Mouse (Mus musculus) MEL (cell line): Measurements from ENCODE around the gene Olfr1239. TPM values are rescaled to one million over a fixed set of nuclear protein-coding genes. Genes with fewer than 3 reads are reported as not detected.

Source experiments
- DNase-seq: peaks from one replicate; pipeline ENCODE4 v3.0.0; 2011; ENCODE audit warnings: low read depth, low spot score
- H3K27ac ChIP-seq: 2 replicates; pipeline ENCODE4 v1.5.1; 2012; ENCODE audit warnings: low read depth, mild to moderate bottlenecking, control low read depth, low read length, moderate library complexity; ENCODE audit not compliant: control insufficient read depth
- H3K27me3 ChIP-seq, 2 experiments: fragments of 150-350 bp in 1 of 2; sonication (generic) in 1 of 2; 2 replicates each; pipeline ENCODE4 v1.6.1; 2012; ENCODE audit warnings: low read length in 2 of 2, mild to moderate bottlenecking in 2 of 2, improper control_type of control experiment in 1 of 2, moderate library complexity in 1 of 2; ENCODE audit not compliant: insufficient read depth in 2 of 2, control insufficient read depth in 1 of 2
- H3K36me3 ChIP-seq, 2 experiments: 2 replicates each; pipeline ENCODE4 v1.6.1; 2012 to 2014; ENCODE audit warnings: low read length in 2 of 2, improper control_type of control experiment in 1 of 2, inconsistent platforms in 1 of 2, mild to moderate bottlenecking in 1 of 2; ENCODE audit not compliant: insufficient read depth in 2 of 2, control insufficient read depth in 1 of 2
- H3K4me1 ChIP-seq, 2 experiments: fragments of 150-350 bp in 1 of 2; sonication (generic) in 1 of 2; 2 replicates each; pipeline ENCODE4 v1.6.1; 2012; ENCODE audit warnings: low read length in 2 of 2, improper control_type of control experiment in 1 of 2, mild to moderate bottlenecking in 1 of 2; ENCODE audit not compliant: insufficient read depth in 2 of 2, control insufficient read depth in 1 of 2
- H3K4me3 ChIP-seq, 2 experiments: fragments of 150-350 bp in 1 of 2; sonication (generic) in 1 of 2; 2 replicates each; pipeline ENCODE4 v1.5.1; 2012; ENCODE audit warnings: low read depth in 2 of 2, low read length in 2 of 2, mild to moderate bottlenecking in 2 of 2, moderate library complexity in 2 of 2, control low read depth in 1 of 2, improper control_type of control experiment in 1 of 2; ENCODE audit not compliant: control insufficient read depth in 1 of 2, insufficient read depth in 1 of 2
- H3K79me2 ChIP-seq: 2 replicates; pipeline ENCODE4 v1.6.1; 2012; ENCODE audit warnings: mild to moderate bottlenecking, low read length, moderate library complexity; ENCODE audit not compliant: control insufficient read depth, poor library complexity, insufficient read depth
- H3K9ac ChIP-seq: 2 replicates; pipeline ENCODE4 v1.6.1; 2012; ENCODE audit warnings: low read depth, mild to moderate bottlenecking, control low read depth, low read length, moderate library complexity; ENCODE audit not compliant: control insufficient read depth, poor library complexity, severe bottlenecking
- H3K9me3 ChIP-seq: fragments of 150-350 bp; sonication (generic); replicated peaks from 2 replicates; pipeline ENCODE4 v1.6.1; 2012; ENCODE audit warnings: mild to moderate bottlenecking, low read length, improper control_type of control experiment, moderate library complexity; ENCODE audit not compliant: insufficient read depth
- BHLHE40 ChIP-seq: IDR thresholded peaks from 2 replicates; pipeline ENCODE4 v1.6.1; 2012; ENCODE audit warnings: low read depth, mild to moderate bottlenecking, inconsistent platforms, low read length, improper control_type of control experiment, borderline replicate concordance
- CHD1 ChIP-seq: IDR thresholded peaks from 2 replicates; pipeline ENCODE4 v1.6.1; 2012; ENCODE audit warnings: low read depth, mild to moderate bottlenecking, inconsistent platforms, low read length, improper control_type of control experiment
- CHD2 ChIP-seq: IDR thresholded peaks from 2 replicates; pipeline ENCODE4 v1.6.1; 2011; ENCODE audit warnings: low read length, improper control_type of control experiment
- CTCF ChIP-seq, 3 experiments: IDR thresholded peaks in 2 of 3; conservative IDR thresholded peaks in 1 of 3; 2 replicates each; pipeline ENCODE4 v1.5.1; 2011 to 2012; ENCODE audit warnings: low read length in 3 of 3, low read depth in 2 of 3, mild to moderate bottlenecking in 2 of 3, improper control_type of control experiment in 1 of 3, inconsistent platforms in 1 of 3, mixed read lengths in 1 of 3, moderate library complexity in 1 of 3; ENCODE audit not compliant: control insufficient read depth in 1 of 3, insufficient read depth in 1 of 3, poor library complexity in 1 of 3, severe bottlenecking in 1 of 3
- ELF1 ChIP-seq: IDR thresholded peaks from 2 replicates; pipeline ENCODE4 v1.6.1; 2014; ENCODE audit warnings: low read depth, mild to moderate bottlenecking, inconsistent platforms, low read length, improper control_type of control experiment, moderate library complexity
- GATA1 ChIP-seq: IDR thresholded peaks from 2 replicates; pipeline ENCODE4 v1.6.1; 2011; ENCODE audit warnings: low read depth, low read length, improper control_type of control experiment
- KAT2A ChIP-seq: conservative IDR thresholded peaks from 2 replicates; pipeline ENCODE4 v1.6.1; 2012; ENCODE audit warnings: low read depth, low read length, improper control_type of control experiment, inconsistent platforms
- MAFK ChIP-seq: IDR thresholded peaks from 2 replicates; pipeline ENCODE4 v1.6.1; 2011; ENCODE audit warnings: low read depth, mild to moderate bottlenecking, low read length, improper control_type of control experiment, borderline replicate concordance
- MAX ChIP-seq: IDR thresholded peaks from 2 replicates; pipeline ENCODE4 v1.6.1; 2011; ENCODE audit warnings: low read length, improper control_type of control experiment
- MXI1 ChIP-seq: IDR thresholded peaks from 2 replicates; pipeline ENCODE4 v1.6.1; 2011; ENCODE audit warnings: mild to moderate bottlenecking, low read depth, low read length, improper control_type of control experiment
- MYB ChIP-seq: IDR thresholded peaks from 2 replicates; pipeline ENCODE4 v1.6.1; 2011; ENCODE audit warnings: mild to moderate bottlenecking, low read depth, low read length, improper control_type of control experiment
- MYC ChIP-seq: IDR thresholded peaks from 2 replicates; pipeline ENCODE4 v1.6.1; 2011; ENCODE audit warnings: low read depth, mild to moderate bottlenecking, low read length, improper control_type of control experiment, moderate library complexity
- NRF1 ChIP-seq: IDR thresholded peaks from 2 replicates; pipeline ENCODE4 v1.6.1; 2014; ENCODE audit warnings: low read depth, mild to moderate bottlenecking, inconsistent platforms, low read length, improper control_type of control experiment, moderate library complexity; ENCODE audit not compliant: poor library complexity, insufficient read depth, severe bottlenecking
- POLR2A ChIP-seq, 2 experiments: IDR thresholded peaks; 2 replicates each; pipeline ENCODE4 v1.6.1; 2011 to 2012; ENCODE audit warnings: low read length in 2 of 2, mild to moderate bottlenecking in 2 of 2, control low read depth in 1 of 2, improper control_type of control experiment in 1 of 2, low read depth in 1 of 2, moderate library complexity in 1 of 2; ENCODE audit not compliant: control insufficient read depth in 1 of 2, insufficient read depth in 1 of 2, poor library complexity in 1 of 2
- POLR2AphosphoS2 ChIP-seq: IDR thresholded peaks from 2 replicates; pipeline ENCODE4 v1.6.1; 2011; ENCODE audit warnings: low read length, improper control_type of control experiment
- RAD21 ChIP-seq: IDR thresholded peaks from 2 replicates; pipeline ENCODE4 v1.6.1; 2011; ENCODE audit warnings: mild to moderate bottlenecking, low read depth, low read length, improper control_type of control experiment
- RCOR1 ChIP-seq: IDR thresholded peaks from 2 replicates; pipeline ENCODE4 v1.6.1; 2012; ENCODE audit warnings: low read depth, mild to moderate bottlenecking, inconsistent platforms, low read length, improper control_type of control experiment
- SIN3A ChIP-seq: IDR thresholded peaks from 2 replicates; pipeline ENCODE4 v1.6.1; 2012; ENCODE audit warnings: low read length, improper control_type of control experiment, inconsistent platforms
- USF2 ChIP-seq, 2 experiments: IDR thresholded peaks; 2 replicates each; pipeline ENCODE4 v1.6.1; 2011 to 2012; ENCODE audit warnings: improper control_type of control experiment in 2 of 2, low read length in 2 of 2, borderline replicate concordance in 1 of 2, inconsistent platforms in 1 of 2, low read depth in 1 of 2, mild to moderate bottlenecking in 1 of 2; ENCODE audit not compliant: insufficient read depth in 1 of 2
- ZC3H11A ChIP-seq: IDR thresholded peaks from 2 replicates; pipeline ENCODE4 v1.6.1; 2012; ENCODE audit warnings: low read depth, mild to moderate bottlenecking, inconsistent platforms, low read length, improper control_type of control experiment
- ZKSCAN1 ChIP-seq: IDR thresholded peaks from 2 replicates; pipeline ENCODE4 v1.6.1; 2012; ENCODE audit warnings: low read depth, mild to moderate bottlenecking, inconsistent platforms, low read length, improper control_type of control experiment, moderate library complexity
- ZMIZ1 ChIP-seq: IDR thresholded peaks from 2 replicates; pipeline ENCODE4 v1.6.1; 2012; ENCODE audit warnings: low read depth, mild to moderate bottlenecking, inconsistent platforms, low read length, improper control_type of control experiment, moderate library complexity
- ZNF384 ChIP-seq: IDR thresholded peaks from 2 replicates; pipeline ENCODE4 v1.6.1; 2012; ENCODE audit warnings: low read depth, mild to moderate bottlenecking, inconsistent platforms, low read length, improper control_type of control experiment
- polyA plus RNA-seq, 2 experiments: library from polyadenylated mRNA; stranded (reverse) in 1 of 2; unstranded in 1 of 2; fragments of >175 nt in 1 of 2; fragments of >200 nt in 1 of 2; gene quantifications; 2 replicates each; pipeline versions ENCODE4 v1.2.1 to v1.2.4; 2012; ENCODE audit warnings: low replicate concordance in 2 of 2, low read depth in 1 of 2; ENCODE audit not compliant: insufficient read length in 2 of 2, insufficient read depth in 1 of 2, missing spikeins in 1 of 2
- total RNA-seq: library from RNA; depleted of rRNA; stranded (reverse); fragments of 300-350 nt; gene quantifications from 2 replicates; pipeline ENCODE4 v1.2.3, GENCODE M21; 2012

Gene Olfr1239
- total and polyA plus RNA-seq, 3 experiments: not detected

DNA sequence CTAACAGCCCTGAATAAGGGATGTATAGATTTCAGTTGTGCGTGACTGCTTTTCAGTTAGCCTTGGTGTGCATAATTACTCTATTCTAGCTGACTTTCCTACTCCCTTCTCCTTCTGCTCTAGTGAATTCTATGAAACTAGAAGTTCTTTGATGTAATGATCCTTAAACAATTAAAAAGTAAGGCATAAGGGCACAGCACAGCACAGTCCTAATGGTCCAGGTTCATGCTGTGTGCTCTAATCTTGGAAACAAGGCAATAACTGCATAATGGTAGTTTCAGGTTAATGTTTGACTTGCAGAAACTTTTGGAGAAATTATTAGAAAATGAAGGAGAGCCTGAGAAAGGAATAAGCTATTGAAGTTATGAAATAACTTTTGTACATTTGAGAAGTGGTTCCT lies 5.7 kb downstream of the Olfr1239 start:
- Histone ChIP-seq H3K9me3 (no peaks in the 10 kb centered on the region), H3K27ac (no peak overlapping the region), H3K36me3 (no peaks in the 10 kb centered on the region), H3K9ac (no peak overlapping the region), H3K4me3 (no peak overlapping the region), H3K79me2 (no peaks in the 10 kb centered on the region), H3K4me1 (no peaks in the 10 kb centered on the region), H3K27me3 (no peaks in the 10 kb centered on the region)
- no peak for DNase-seq
- TF ChIP-seq ZKSCAN1 (no peak), KAT2A (no peak), BHLHE40 (no peak), GATA1 (no peak), RAD21 (no peak), RCOR1 (no peak), CTCF (IDR thresholded peaks at IDR 0.05 in 2 of 3, conservative IDR thresholded peaks at IDR 0.05 in 1 of 3; ENCODE audit: control insufficient read depth in 1 of 3, insufficient read depth in 1 of 3, low read depth in 2 of 3, low read length in 3 of 3, poor library complexity in 1 of 3, severe bottlenecking in 1 of 3) (no peak), MAFK (no peak), MYC (no peak), ZMIZ1 (no peak), CHD2 (no peak), USF2 (IDR thresholded peaks at IDR 0.05; ENCODE audit: borderline replicate concordance in 1 of 2, insufficient read depth in 1 of 2, low read depth in 1 of 2, low read length in 2 of 2) (no peak), CHD1 (no peak)

DNA sequence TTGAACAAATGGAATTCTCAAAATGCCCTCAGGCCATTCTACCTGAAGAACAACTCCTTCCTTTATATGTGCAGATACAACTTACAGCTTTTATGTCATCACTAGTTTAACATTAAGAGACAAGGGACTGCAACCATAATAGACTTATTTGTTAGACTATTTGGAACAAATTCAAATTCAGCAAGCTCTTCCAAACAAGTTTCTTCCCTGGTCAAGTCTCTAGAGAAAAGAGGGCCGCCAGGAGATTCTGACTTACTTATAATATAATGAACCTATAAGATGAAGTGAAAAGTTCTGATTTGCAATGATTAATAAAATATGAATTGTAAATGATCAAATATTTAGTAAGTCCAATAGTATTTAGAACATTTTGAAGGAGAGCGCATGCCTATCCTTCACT lies 10.6 kb downstream of the Olfr1239 start, which contains the start of gene Olfr1238:
TSS of gene Olfr1238 (minus strand) at position 101 of the 400 bp plus-strand sequence.
- Histone ChIP-seq H3K79me2 (no peaks in the 10 kb centered on the region), H3K36me3 (no peaks in the 10 kb centered on the region), H3K9me3 (no peaks in the 10 kb centered on the region), H3K27me3 (no peaks in the 10 kb centered on the region), H3K27ac (no peak within 1 kb of the TSS), H3K4me3 (no peak within 1 kb of the TSS), H3K9ac (no peak within 1 kb of the TSS), H3K4me1 (no peaks in the 10 kb centered on the region)
- DNase-seq: no peak
- TF ChIP-seq ZC3H11A: no peak
- TF ChIP-seq NRF1: no peak
- TF ChIP-seq ZMIZ1: no peak
- no peak for TF ChIP-seq ZKSCAN1
- TF ChIP-seq SIN3A: no peak
- no peak for TF ChIP-seq MAX
- TF ChIP-seq CHD2: no peak
- no peak for TF ChIP-seq MAFK
- TF ChIP-seq MXI1: no peak
- no peak for TF ChIP-seq ELF1
- no peak for TF ChIP-seq POLR2A (IDR thresholded peaks at IDR 0.05; ENCODE audit: control insufficient read depth in 1 of 2, insufficient read depth in 1 of 2, low read depth in 1 of 2, low read length in 2 of 2, poor library complexity in 1 of 2)
- no peak for TF ChIP-seq POLR2AphosphoS2
- TF ChIP-seq ZNF384: no peak
- no peak for TF ChIP-seq CHD1
- no peak for TF ChIP-seq MYB
